Mouse (Mus musculus) midbrain, embryonic 11.5 days (tissue): ENCODE results near the gene Meis1. TPM values are rescaled to one million over a fixed set of nuclear protein-coding genes. Genes with fewer than 3 reads are reported as not detected.
A peak's percentile ranks its signal among the peaks of the same experiment; 100 is the strongest.

Experiments used
- ATAC-seq: fragments of 200-750 bp; cut with Nextera tagmentation; 2 replicates; pipeline ENCODE4 v1.8.0; 2017; ENCODE audit warnings: moderate TSS enrichment, moderate library complexity; ENCODE audit not compliant: low FRiP score
- DNase-seq: peaks from one replicate; pipeline ENCODE4 v3.0.0; 2015; ENCODE audit warnings: low spot score; ENCODE audit errors: missing footprints
- H3K27ac ChIP-seq: fragments of 300-500 bp; sonication (generic); 2 replicates; pipeline ENCODE4 v1.5.1; 2014; ENCODE audit warnings: low read depth, low read length
- H3K27me3 ChIP-seq: fragments of 300-500 bp; sonication (generic); 2 replicates; pipeline ENCODE4 v1.6.1; 2014; ENCODE audit warnings: mild to moderate bottlenecking, low read length, moderate library complexity, mixed read lengths; ENCODE audit not compliant: control insufficient read depth, insufficient read depth
- H3K36me3 ChIP-seq: fragments of 300-500 bp; sonication (generic); 2 replicates; pipeline ENCODE4 v1.6.1; 2014; ENCODE audit warnings: mild to moderate bottlenecking, low read length, moderate library complexity, mixed read lengths; ENCODE audit not compliant: control insufficient read depth, insufficient read depth
- H3K4me1 ChIP-seq: fragments of 300-500 bp; sonication (generic); 2 replicates; pipeline ENCODE4 v1.6.1; 2014; ENCODE audit warnings: low read length; ENCODE audit not compliant: control insufficient read depth, insufficient read depth
- H3K4me2 ChIP-seq: fragments of 300-500 bp; sonication (generic); 2 replicates; pipeline ENCODE4 v1.6.1; 2014; ENCODE audit warnings: mild to moderate bottlenecking, moderate library complexity
- H3K4me3 ChIP-seq: fragments of 300-500 bp; sonication (generic); 2 replicates; pipeline ENCODE4 v1.5.1; 2014; ENCODE audit warnings: low read depth, low read length
- H3K9ac ChIP-seq: fragments of 300-500 bp; sonication (generic); 2 replicates; pipeline ENCODE4 v1.6.1; 2014; ENCODE audit warnings: low read length
- H3K9me3 ChIP-seq: fragments of 300-500 bp; sonication (generic); 2 replicates; pipeline ENCODE4 v1.6.1; 2016; ENCODE audit warnings: low read length; ENCODE audit not compliant: control insufficient read depth
- WGBS: fragments of 180-500 bp; shearing (Covaris S2); extraction: QIAGEN DNeasy Blood & Tissue Kit; methylation state at CpG from one replicate; pipeline ENCODE4 v1.1.7; 2014; 5-methylcytosine and 5-hydroxymethylcytosine counted together
- polyA plus RNA-seq: library from polyadenylated mRNA; unstranded; fragments of >200 nt; fragmentation: Nextera tagmentation; extraction: Ambion mirVana; gene quantifications from 2 replicates; pipeline ENCODE4 v1.2.1, GENCODE M21; 2014

The Meis1 gene
- polyA plus RNA-seq, 1 experiment from 2014 or later = 39.4 TPM

GRCm38 (mm10) chr11:19010396-19010811 lies 8.4 kb downstream of the Meis1 start:
- peaks cover 64% of the 10 kb centered on the region for H3K4me1 ChIP-seq
- H3K36me3 ChIP-seq = no peaks in the 10 kb centered on the region
- H3K27ac ChIP-seq = no peak overlapping the region
- 1% methylated on average over 14 of the region's 14 CpGs for WGBS
- DNase-seq (peak; percentile 90), ATAC-seq (peak; percentile 36; the same call in 1 of the 2 replicates)
- H3K27me3 ChIP-seq = peaks cover 15% of the 10 kb centered on the region
- no peak overlapping the region; the same call in 1 of the 2 replicates for H3K9ac ChIP-seq
- peak overlapping the region; percentile 23 for H3K4me2 ChIP-seq
- H3K4me3 ChIP-seq = peak overlapping the region; percentile 2; the same call in 1 of the 2 replicates
- no peaks in the 10 kb centered on the region for H3K9me3 ChIP-seq

DNA sequence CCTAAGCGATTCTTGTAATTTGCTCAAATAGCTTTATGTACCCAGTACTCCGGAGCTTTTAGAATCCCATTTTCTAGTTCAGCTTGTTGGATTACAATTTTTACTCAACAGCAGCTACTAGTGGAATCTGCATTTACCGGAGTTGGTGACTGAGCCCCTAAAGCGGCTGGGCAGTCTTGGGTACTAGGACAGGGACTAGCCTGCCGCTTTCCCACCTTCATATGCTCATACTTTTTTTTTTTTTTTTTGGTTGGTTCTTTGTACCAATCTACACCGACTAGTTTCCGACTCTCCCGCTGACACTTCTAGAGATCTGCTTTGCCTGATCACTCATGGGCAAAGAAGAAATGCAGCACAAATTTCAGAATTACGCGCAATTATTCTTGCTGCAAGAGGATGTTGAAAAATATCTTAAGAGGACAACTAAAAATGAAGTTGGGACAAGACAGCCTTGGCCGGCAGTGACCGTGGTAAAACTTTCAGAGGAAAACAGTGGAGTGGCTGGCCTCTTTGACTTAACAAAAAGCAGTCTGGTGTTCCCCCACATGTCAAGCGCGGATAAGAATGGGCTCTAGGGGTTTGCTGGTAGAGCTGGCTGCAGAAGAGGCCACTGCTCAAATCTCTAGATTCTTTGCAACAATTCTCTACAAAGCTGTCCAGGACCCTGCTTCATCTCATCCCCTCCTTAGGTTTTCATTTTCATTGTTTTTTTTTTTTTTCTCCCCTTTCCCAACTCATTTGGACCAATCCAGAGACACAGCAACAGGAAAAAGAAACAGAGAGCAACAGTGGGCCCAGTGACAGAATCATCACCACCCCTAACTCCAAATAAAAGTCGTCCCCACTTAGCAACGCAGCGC lies 9.0 kb downstream of the Meis1 start:
- H3K9me3 ChIP-seq = no peaks in the 10 kb centered on the region
- H3K4me2 ChIP-seq = peak overlapping the region; percentile 23
- peaks cover 64% of the 10 kb centered on the region for H3K4me1 ChIP-seq
- no peaks in the 10 kb centered on the region for H3K36me3 ChIP-seq
- peak overlapping the region; percentile 6; the same call in 1 of the 2 replicates for H3K9ac ChIP-seq
- DNase-seq (peak; percentile 93), ATAC-seq (no peak)
- no peak overlapping the region for H3K27ac ChIP-seq
- 9% methylated on average over 17 of the region's 17 CpGs for WGBS
- peak overlapping the region; percentile 2; the same call in 1 of the 2 replicates for H3K4me3 ChIP-seq
- H3K27me3 ChIP-seq = peaks cover 15% of the 10 kb centered on the region

DNA sequence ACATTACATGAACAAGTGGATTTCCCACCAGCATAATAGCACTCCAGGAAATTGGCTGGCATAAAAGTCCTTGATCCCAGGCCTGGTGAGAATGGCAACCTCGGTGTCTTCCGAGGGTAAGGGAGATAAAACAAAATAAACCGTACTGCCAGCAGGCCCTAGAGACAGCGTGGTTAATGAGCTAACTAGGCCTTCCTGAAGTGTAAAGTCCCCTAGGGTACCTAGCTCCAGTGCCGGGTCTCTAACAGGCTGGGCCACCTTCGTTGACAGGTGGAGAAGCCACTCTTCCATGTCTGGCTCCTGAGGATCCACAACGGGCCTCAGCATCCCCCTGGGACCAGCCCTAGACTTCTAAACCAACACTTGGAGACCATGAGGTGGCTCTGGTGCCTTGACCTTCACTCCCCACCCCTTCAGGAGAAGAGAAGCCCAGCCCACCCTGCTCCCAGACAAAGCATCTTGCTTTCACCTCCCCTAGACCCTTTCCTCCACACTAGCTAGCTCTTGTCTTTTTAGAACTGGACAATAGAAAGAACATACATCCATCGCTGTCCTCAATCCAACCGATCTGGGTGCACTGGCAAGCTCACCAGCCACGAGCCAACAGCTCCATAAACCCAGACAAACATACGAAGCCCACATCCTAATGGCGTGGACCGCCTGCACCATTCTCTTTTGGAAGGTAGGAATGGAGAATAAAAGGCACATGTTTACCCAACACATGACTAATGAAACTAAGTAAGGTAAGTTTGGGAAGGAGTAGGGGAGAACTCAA lies 10.0 kb downstream of the Meis1 start:
- Histone ChIP-seq H3K36me3 (no peaks in the 10 kb centered on the region), H3K9me3 (no peaks in the 10 kb centered on the region), H3K4me3 (no peak overlapping the region), H3K4me1 (peaks cover 55% of the 10 kb centered on the region), H3K27me3 (peaks cover 15% of the 10 kb centered on the region), H3K4me2 (peak overlapping the region; percentile 17; the same call in 1 of the 2 replicates), H3K27ac (no peak overlapping the region), H3K9ac (0 out of 2 replicates have a peak overlapping the region, but pooled peaks have one; percentile 9)
- 15% methylated on average over 13 of the region's 13 CpGs for WGBS
- no peak for ATAC-seq
- peak; percentile 89 for DNase-seq

- WGBS = 3% methylated on average over 45 of the region's 45 CpGs
Observed at GRCm38 (mm10) chr11:19007541-19008424, 11.0 kb downstream of the Meis1 start.

DNA sequence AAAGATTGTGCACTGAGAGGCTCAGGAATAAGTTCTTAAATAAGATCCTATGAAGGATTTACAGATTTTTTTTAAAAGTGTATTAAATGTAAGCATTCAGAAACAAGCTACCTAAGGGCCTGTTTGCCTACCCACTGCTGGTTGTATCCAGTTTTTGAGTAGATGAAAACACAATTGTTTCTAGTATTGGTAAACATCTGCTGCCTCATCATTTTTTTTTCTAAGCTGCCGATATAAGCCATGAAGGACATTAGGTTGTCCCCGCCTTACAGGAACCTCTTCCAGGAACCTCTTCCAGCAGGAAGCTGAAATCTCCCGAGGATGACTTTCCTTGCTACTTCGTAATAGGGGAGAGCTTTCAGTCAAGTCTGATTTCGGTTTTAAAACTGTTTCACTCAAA lies 11.7 kb downstream of the Meis1 start:
- H3K4me3 ChIP-seq = no peak overlapping the region
- peak; percentile 72 for DNase-seq
- peaks cover 39% of the 10 kb centered on the region for H3K4me1 ChIP-seq
- no peak overlapping the region for H3K9ac ChIP-seq
- WGBS = 29% methylated on average over 5 of the region's 5 CpGs
- no peak overlapping the region for H3K4me2 ChIP-seq
- no peaks in the 10 kb centered on the region for H3K36me3 ChIP-seq
- H3K9me3 ChIP-seq = no peaks in the 10 kb centered on the region
- no peak for ATAC-seq
- peaks cover 12% of the 10 kb centered on the region for H3K27me3 ChIP-seq
- no peak overlapping the region for H3K27ac ChIP-seq

More at GRCm38 (mm10) chr11:19007541-19008424, 11.0 kb downstream of the Meis1 start:
- Histone ChIP-seq H3K27me3 (peaks cover 12% of the 10 kb centered on the region), H3K9ac (peak overlapping the region; percentile 57), H3K4me2 (peak overlapping the region; percentile 39), H3K9me3 (no peaks in the 10 kb centered on the region), H3K4me3 (peak overlapping the region; percentile 21), H3K4me1 (peaks cover 44% of the 10 kb centered on the region), H3K27ac (no peak overlapping the region), H3K36me3 (no peaks in the 10 kb centered on the region)
- DNase-seq (peak; percentile 95), ATAC-seq (peak; percentile 58)

GRCm38 (mm10) chr11:19005913-19006693 lies 12.7 kb downstream of the Meis1 start:
- ATAC-seq = no peak
- Histone ChIP-seq H3K9ac (no peak overlapping the region), H3K27me3 (peaks cover 8% of the 10 kb centered on the region), H3K27ac (no peak overlapping the region), H3K4me1 (peaks cover 34% of the 10 kb centered on the region), H3K9me3 (no peaks in the 10 kb centered on the region), H3K4me3 (no peak overlapping the region), H3K36me3 (no peaks in the 10 kb centered on the region), H3K4me2 (no peak overlapping the region)
- 46% methylated on average over 3 of the region's 3 CpGs for WGBS
- DNase-seq = peak; percentile 84

DNA sequence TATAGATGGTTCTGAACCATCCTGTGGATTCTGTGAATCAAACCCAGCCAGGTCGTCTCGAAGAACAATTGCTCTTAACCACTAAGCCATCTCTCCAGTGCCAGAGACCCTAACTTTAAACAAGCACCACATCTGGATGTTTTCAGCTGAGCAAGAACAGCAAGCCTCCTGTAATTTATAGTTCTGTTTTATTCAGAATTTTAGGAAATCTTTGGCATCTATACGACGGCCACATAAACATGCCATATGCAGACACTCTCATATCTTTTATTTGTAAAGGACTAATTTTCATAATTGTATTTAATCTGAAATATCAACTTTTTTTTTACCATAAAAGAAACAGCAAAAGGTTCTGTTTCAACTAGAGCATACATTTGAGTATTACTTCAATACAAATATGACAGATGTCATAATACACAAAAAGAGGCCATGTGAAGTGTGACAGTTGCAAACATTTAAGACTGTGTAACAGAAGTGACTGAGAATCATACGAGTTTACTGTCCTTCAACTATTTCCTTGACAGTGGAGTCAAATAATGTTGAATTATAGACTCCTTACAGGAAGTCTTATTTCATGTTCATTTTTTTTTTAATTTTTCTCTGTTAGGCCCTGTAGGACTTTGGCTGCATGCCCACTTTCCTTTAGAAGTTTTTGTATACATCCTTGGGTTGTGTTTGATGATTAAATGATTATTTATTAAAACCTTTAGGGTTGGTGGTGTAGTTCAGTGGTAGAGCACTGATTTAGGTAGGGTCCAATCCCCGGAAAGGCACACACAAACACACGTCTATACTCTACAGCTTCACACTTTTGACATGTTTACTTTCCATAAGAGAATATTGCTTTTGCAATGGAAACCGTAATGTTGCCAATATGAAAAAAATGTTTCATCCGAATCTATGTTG lies 13.5 kb downstream of the Meis1 start:
- Histone ChIP-seq H3K4me1 (peaks cover 26% of the 10 kb centered on the region), H3K27ac (no peak overlapping the region), H3K9ac (no peak overlapping the region), H3K4me3 (no peak overlapping the region), H3K4me2 (no peak overlapping the region), H3K36me3 (no peaks in the 10 kb centered on the region), H3K27me3 (peaks cover 8% of the 10 kb centered on the region; the same call in 1 of the 2 replicates), H3K9me3 (no peaks in the 10 kb centered on the region)
- WGBS = 85% methylated on average over 9 of the region's 9 CpGs
- ATAC-seq (no peak), DNase-seq (peak; percentile 66)
